Mouse (Mus musculus): ENCODE measurements around the gene Bend7.

The Bend7 gene

DNA sequence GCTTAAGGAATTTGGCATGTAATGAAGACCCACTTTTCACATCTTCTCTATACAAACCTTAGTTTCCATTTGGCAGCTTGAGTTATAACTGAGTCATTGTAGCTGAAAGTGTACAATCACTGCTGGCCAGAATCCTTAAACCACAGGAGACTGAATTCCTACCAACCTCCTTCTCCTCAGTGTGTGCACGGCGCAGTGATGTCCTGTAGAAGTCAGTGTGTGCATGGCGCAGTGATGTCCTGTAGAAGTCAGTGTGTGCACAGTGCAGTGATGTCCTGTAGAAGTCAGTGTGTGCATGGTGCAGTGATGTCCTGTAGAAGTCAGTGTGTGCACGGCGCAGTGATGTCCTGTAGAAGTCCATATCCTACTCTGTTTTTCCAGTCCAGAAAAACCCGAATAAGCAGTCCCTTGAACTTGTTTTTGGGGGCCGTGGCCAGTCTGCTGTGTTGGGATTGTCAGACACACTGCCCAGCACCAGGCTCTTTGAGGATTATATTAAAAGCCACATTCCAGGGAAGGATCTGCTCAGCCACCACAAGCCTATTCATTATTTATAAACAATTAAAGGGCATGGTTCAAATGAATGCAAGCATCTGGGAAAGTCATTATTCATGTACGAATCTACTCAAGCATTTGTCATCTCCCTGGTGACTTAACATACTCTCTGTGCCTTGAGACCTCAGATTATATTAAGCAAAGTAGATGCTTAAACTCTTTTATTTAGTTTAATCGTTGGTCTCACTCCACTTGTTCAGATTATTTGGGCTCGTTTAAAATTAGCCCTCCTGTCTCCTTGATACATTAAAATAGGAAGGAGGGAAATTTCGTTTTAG lies 65.4 kb downstream of the Bend7 start:
- no peak for DNase-seq (ENCODE audit: low spot score)

DNA sequence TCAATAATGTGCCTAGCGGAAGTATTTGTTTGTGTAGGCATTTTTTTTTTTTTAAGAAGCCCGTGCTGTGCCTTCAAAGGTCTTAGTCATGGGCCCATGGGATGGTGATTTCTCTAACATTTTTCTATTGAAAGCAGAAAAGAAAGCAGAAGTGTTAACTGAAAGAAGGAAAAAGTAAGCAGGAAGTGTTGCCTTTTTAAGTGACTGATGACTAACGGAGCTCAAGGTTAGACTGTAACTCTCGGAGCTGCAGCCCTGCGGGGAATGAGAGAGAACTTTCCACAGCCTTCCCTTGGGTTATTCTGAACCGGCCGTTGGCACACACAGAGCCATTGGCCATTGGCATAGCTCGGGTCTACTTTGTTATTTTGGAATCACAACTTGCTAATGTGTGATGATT lies 66.4 kb downstream of the Bend7 start:
- no peak for DNase-seq (ENCODE audit: low spot score)

DNA sequence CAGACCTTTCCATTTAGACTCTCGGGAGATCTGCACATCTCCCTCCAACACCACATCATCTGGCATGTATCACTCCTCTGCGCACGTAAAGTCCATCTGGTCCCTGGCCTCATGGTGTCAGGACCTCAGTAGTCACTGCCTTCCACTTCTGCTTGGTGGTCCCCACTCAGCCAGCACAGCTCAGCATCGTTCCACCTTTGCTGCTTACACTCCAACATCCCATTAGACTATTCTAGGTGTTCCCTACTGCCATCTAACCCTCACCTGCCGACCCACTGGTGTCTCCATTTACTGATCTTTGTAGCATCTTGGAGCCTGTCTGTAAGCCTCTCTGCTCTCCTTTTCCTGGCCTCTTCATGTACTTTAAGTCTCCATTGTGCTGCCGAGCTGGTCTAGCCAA lies 67.4 kb downstream of the Bend7 start:
- no peak for DNase-seq (ENCODE audit: low spot score)

DNA sequence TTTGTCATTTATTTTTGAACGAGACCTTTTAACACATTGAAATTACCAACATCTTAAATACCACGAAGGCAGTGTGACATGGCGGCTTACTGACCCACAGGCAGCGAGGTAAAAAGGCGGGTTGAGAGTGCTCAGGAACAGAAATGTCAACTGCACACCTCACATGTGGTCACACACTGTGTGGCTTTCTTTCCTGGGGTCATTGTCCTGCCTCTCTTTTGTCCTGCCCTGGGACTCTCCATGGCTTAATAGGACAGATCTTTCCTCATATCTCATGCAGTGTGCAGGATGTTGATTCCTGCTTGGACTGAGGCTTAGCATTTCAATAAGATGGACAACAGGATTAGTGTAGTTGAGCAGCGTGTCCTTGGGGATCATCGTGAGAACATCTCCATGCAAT lies 69.6 kb downstream of the Bend7 start:
- DNase-seq (ENCODE audit: low spot score): no peak

GRCm38 (mm10) chr2:4791646-4792045 lies 74.0 kb downstream of the Bend7 start:
- no peak for DNase-seq (ENCODE audit: low spot score)

DNA sequence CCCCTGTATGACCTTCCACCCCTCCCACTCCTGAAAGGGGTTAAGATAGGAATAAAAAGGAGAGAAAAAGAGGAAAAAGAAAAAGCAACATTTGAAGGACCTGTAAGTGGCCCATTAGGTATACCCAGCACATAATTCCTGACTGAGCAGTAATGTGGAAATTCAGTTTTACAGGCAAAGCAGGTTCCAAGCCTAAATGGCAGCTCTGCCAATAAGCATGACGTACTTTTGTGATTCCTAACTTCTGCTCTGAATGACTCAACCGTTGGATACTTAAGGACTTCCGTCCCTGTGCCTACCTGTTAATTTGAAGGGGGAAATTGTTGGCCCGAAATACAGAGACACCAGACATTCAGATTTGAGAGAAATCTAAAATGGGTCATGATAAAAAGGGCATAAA lies 74.9 kb downstream of the Bend7 start:
- DNase-seq (ENCODE audit: low spot score): no peak

DNA sequence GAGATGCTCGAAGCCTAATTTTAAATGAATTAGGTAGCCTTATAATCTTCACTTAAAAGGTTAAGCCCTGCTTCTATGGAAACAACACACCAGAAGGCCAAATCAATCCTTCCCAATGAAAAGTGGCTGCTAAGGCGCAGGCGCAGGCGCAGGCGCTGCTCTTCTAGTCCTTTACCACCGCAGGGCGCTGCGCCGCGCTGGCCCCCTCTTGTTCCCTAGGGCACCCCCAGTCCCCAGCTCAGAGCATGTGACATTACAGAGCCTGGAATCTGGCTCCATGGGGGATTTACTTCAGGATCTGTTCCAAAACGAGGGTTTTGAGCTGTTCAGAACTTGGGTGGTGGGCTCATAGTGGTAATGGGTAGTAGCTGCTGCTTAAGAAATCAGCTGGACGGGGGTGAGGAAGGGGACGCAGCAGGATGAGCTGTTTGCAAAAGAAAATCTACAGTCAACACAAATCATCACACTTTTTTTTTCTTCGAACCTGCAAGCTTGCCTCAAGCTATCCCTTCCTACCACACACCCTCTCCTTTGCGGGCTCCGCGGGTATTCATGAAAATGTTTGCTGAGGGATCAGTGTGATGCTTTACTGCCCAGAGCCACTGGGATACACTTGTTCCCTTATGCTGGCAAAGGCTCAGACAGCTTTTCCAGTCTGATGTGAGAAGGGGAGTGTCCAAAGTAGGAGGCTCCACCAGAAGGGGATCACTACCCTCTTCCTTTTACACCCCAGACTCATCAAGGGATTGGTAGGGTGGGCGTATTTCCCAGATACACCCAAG lies 85.0 kb downstream of the Bend7 start:
- peak; percentile 16 for DNase-seq (ENCODE audit: low spot score)

- no peak for DNase-seq (ENCODE audit: low spot score)
Measured at GRCm38 (mm10) chr2:4816308-4816707, 98.7 kb downstream of the Bend7 start.

DNA sequence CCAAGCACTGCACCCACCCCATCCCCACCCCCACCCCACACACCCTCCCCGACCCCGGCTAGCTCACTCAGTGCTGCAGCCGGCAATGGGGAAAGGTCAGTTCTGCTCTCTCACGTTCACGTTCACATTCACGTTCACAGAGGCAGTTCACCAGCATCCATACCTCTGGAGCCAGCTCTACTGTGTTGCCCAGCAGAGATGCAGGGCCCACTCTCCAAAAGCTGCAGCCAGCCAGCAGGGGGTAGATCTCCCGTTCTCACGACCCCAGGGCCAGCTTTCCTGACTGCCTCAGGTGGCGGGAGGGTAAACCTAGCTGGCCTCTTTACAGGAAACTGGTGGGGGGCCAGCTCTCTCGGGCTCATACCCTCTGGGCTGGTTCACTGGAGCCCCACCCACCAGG lies 100.0 kb downstream of the Bend7 start:
- DNase-seq (ENCODE audit: low spot score): no peak

- no peak for DNase-seq (ENCODE audit: low spot score)
Measured at GRCm38 (mm10) chr2:4820230-4820629, 102.6 kb downstream of the Bend7 start.

DNA sequence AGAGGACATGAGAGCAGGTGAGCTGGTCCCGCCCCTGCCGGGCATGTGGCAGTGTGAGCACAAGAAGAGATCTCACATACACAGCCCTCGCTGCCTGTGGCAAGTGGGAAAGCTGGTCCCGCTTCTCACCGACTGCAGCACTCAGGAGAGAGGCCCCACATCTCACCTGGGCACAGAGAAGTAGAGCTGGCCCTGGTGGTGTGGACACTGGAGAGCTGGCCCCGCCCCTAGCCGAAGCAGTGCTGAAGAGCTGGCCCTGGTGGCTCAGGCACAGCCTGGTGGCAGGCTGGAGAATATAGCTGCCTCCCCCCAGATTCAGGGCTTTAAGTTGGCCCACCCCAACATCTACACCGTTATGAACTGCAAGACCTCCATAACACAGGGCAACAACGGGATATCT lies 106.4 kb downstream of the Bend7 start:
- DNase-seq (ENCODE audit: low spot score): no peak

DNA sequence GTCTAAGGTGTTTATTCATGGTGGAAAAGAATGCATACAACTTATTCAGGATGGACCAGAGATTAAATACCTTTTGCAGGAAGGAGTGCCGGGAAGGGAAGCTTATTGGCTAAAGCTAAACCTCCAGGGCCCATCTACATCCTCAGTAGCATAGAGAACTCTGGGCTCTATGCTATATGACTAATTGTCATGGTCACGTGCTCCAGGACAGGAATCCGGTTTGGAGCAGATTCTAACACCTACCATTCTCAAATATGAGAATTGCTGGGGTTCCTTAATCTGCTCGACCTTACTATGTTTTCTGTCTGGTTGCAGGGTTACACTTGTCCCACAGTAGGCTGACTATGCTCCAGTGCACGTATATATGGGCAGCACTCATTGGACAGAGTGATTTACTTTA lies 110.4 kb downstream of the Bend7 start:
- DNase-seq (ENCODE audit: low spot score): no peak

- no peak for DNase-seq (ENCODE audit: low spot score)
Measured at GRCm38 (mm10) chr2:4828446-4828997, 110.9 kb downstream of the Bend7 start.

DNA sequence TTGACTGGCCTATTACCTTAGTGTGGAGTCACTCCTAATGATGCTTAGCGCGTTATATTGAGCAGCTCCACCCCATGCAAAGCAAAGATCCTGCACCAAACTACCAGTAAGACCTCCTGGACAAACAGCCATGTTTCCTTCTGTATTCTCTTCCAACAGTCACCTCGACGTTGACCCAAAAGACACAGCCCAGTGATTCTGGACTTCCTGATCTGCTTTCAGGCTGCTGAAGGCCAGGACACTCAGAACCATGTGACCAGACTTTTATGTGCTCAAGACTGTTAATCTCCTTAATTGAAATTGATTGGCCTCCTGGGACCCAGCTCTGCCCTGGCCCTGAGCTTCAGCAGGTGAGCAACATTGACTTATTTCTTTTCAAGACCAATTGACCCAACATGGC lies 111.4 kb downstream of the Bend7 start:
- no peak for DNase-seq (ENCODE audit: low spot score)

DNA sequence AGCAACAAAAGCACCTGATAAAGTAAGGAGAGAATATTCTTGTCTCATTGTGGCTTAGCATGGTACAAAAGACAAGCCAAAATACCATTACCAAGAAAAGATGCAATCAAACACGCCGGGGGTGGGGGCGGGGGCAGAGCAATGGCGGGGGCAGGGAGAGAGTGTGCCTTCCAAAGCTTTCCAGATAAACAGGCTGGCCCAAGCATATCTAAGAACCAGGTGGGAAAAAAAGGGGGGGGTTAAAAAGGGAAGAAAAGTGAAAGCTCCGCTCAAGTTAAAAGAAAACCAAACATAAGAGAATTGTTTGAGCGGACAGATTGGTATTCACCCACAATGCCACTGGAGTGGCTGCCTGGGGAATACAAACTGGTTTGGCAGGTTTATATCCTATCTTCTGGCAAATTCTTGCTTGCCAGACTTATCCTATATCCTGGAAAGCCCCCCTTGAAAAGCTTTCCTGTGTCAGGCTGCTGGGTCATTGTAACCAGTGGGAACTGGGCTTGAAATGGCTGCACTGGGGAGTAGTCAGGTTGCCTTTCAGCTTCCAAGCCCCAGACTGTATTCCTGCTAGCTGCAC lies 111.9 kb downstream of the Bend7 start:
- no peak for DNase-seq (ENCODE audit: low spot score)

- DNase-seq (ENCODE audit: low spot score): no peak
Measured at GRCm38 (mm10) chr2:4831493-4831892, 113.9 kb downstream of the Bend7 start.

GRCm38 (mm10) chr2:4832166-4832565 lies 114.5 kb downstream of the Bend7 start:
- DNase-seq (ENCODE audit: low spot score): no peak

- no peak for DNase-seq (ENCODE audit: low spot score)
Measured at GRCm38 (mm10) chr2:4849449-4849848, 131.8 kb downstream of the Bend7 start.

All from embryo, embryonic 10 days (tissue).